Mouse (Mus musculus) ovary, postnatal 10 days (tissue): ENCODE results near the gene Glg1.
"Not testable (repeated sequence)": the region's sequence is repeated elsewhere in the genome, so short reads cannot be mapped to it uniquely, and the experiment has no call there.

Experiments used
- DNase-seq: peaks from one replicate; pipeline ENCODE4 v3.0.0; 2022; ENCODE audit warnings: low spot score

Glg1 gene

GRCm38 (mm10) chr8:111250111-111250510 is 8.9 kb downstream of the Glg1 start:
- DNase-seq: no peak

- no peak for DNase-seq
Measured at GRCm38 (mm10) chr8:111248136-111248535, 10.9 kb downstream of the Glg1 start.

GRCm38 (mm10) chr8:111246864-111247263 is 12.2 kb downstream of the Glg1 start:
- DNase-seq: not testable (repeated sequence)

DNA sequence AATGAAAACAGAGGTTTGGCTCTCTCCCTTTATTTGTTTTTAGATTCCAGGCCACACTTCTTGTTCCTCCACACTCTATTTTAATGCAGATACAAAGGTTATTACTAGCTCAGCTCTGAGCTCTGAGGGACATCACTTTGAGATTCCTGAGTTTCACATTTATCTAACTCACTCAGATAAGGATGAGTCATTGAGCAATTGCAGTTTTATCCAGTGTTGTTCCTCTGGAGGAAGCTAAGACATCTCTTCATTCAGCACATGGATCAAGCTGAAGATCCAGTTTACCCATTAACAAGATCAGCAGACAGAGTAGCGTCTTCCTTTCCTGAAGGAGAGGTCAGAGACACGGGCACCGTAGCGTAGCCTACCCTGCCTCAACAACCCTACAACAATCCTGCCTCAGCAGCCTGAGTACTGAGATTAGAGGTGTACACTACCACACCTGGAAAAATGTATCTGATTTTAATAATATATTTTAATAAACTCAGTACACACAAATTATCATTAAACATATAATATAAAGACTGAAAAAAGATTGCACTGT is 12.7 kb downstream of the Glg1 start:
- DNase-seq: no peak

GRCm38 (mm10) chr8:111237301-111237700 is 21.7 kb downstream of the Glg1 start:
- DNase-seq: no peak

- DNase-seq: no peak
Measured at GRCm38 (mm10) chr8:111233730-111234129, 25.3 kb downstream of the Glg1 start.

- no peak for DNase-seq
Measured at GRCm38 (mm10) chr8:111224153-111224552, 34.9 kb downstream of the Glg1 start.

DNA sequence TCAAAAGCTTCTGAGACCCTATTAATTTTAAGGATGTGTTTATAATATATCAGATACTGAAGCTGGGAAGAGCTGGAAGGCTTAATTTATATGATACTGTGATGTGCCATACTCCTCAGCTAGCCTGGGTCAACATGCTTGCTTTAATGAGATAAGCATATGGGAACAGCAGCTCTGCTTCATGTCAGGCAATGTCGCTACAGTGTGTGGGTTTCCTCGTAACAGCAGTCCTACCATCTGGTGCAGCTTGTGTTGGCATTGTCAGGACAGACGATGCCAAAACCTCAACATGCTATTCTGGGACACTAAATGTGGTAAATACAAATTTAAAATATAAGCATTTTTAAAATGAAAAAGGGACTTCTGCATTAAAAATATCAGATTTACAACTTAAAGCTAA is 40.9 kb downstream of the Glg1 start:
- no peak for DNase-seq

GRCm38 (mm10) chr8:111213406-111213805 is 45.6 kb downstream of the Glg1 start:
- DNase-seq: no peak

DNA sequence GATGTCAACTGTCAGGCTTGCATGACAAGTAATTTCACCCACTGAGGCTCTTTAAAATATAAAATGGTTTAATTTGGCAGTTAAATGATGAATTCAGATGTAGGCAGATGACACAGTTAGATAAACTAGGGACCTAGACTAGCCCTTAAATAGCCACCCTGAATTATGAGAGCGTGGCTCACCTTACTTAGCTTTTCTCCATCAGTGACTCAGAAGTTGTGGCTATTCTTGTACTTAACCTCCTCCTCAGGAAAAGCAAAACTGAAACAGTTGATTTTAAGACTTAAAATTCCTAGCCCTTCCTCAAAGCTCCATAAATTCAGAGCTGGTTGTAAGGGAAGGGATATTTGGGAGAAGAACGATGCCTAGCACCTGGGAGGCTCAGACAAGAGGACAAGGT is 47.8 kb downstream of the Glg1 start:
- no peak for DNase-seq

- DNase-seq: no peak
Measured at GRCm38 (mm10) chr8:111209874-111210273, 49.1 kb downstream of the Glg1 start.

DNA sequence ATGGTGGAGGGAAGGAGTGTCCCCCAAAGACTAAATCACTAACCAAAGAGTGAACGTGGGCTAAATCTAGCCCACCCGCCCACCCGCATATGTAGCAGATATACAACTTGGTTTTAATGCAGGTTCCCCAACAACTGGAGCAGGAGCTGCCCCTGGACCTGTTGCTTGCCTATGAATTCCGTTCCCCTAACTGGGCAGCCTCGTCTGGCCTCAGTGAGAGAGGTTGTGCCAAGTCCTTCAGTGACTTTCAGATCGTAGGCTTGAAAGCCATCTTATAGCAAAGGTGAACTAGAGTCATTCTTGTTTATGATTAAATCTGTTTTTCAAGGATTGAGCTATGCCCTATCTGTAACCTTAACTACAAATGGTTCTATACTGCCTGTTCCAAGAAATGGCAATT is 52.7 kb downstream of the Glg1 start:
- no peak for DNase-seq

DNA sequence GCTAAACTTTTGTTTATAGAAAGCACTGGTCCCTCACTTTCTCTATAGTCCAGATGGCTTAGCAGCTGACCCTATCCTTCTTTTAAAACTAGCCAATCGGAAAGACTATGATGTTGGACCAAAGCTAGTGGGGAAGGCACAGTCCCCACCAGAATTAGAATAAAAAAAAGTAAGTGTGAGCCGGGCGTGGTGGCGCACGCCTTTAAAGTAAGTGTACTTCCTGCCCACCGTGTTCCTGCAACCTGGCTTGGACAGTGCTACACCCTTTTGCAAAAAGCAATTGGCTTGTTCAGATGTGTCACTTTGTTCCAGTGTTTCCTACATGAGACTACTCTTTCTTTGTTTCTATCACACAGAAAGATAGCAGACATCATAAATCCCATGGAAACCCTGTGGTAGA is 54.0 kb downstream of the Glg1 start:
- no peak for DNase-seq

DNA sequence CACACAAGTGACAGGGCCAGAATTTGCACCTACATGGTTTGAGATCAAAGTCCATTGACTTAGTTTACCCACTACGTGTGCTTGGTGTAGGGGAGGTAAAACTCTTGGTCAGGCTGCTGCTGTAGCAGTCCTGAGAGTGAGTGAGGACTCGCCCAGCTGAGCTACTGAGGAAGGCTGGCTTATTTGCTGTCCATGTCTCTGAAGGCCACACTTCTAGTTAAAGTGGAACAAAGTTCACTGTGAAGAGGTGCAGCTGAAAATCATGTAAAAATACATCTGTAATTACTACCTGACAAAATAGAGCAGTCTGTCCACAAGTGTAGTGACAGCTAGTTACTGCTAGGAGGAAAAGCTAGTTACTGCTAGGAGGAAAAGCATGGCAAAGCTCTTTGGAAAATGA is 55.7 kb downstream of the Glg1 start:
- DNase-seq: no peak

DNA sequence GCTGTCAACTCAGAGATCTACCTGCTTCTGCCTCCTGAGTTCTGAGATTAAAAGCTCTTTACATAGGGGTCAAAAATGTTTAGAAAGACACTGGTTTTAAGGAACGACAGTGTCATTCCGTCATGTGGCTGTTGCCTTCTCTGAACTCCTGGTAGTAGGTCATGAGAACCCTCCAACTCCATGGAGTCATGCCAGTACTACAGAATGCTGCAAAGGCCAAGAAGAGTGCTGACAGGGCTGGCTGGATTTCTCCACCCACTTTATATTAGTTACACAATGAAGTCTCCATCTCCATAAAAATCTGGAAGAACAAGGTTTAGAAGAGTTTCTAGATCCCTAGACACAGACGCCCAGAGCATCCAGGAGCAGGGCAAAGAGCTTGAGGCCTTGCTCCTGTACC is 61.0 kb downstream of the Glg1 start:
- no peak for DNase-seq

DNA sequence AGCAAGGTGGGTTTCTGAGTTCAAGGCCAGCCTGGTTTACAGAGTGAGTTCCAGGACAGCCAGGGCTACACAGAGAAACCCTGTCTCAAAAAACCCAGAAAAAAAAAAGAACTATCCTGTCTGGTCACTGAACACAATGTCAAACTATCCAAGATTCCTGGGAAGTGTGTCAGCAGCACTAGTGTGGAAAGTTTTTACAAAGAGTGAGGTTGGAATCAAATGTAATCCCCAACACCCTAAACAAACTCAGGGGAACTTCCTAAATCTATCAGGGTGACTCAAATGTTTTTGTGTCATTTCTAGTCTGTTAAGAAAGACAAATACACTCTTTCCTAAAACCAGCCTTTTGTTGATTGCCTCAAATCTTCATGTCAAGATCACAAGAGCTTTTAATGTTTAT is 62.8 kb downstream of the Glg1 start:
- DNase-seq: no peak

- no peak for DNase-seq
Measured at GRCm38 (mm10) chr8:111188594-111189211, 70.3 kb downstream of the Glg1 start.

- DNase-seq: no peak
Measured at GRCm38 (mm10) chr8:111187470-111187869, 71.5 kb downstream of the Glg1 start.

DNA sequence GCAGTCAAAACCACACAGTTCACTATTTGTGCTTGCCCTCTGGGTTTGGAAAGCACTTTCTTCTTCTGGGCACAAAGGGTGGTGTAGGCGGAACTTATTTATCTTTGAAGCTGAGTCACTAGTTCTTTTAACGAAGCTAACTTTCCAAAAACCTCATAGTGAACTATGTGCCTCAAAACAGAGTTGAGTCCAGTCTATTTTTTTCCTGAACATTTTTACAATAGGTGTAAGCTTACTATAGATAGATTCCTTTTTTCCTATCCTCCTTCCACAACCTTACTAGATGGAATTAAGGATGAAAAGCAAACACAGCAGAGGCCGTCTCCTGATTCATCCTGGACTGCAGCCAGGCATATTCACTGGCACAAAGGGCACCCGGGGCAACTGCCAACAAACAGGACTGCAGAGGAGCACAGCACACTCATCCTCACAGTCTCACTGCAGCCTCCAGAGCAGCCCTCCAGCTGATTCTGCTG is 73.5 kb downstream of the Glg1 start:
- no peak for DNase-seq

DNA sequence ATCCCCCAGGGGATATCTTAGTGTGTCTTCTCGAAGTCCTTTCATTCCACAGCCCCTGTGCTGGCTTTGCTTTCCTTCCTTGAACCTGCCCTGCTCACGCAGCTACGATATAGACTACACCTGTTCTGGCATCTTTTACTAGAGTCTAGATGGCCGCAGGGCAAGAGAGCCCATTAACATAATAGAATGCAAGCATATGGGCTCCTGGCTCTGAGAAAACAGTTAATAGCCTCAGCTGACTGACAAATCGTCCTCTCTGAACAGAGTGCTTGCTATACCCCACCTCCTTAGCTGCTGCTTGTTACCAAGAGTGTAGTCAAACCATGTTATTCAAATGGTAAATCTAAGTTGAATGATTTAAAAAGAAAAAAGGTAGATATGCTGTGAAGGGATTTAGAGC is 87.4 kb downstream of the Glg1 start:
- DNase-seq: no peak

GRCm38 (mm10) chr8:111157617-111158016 is 101.4 kb downstream of the Glg1 start:
- DNase-seq: peak; percentile 13

- DNase-seq: no peak
Measured at GRCm38 (mm10) chr8:111155721-111156436, 103.1 kb downstream of the Glg1 start.

- peak; percentile 75 for DNase-seq
Measured at GRCm38 (mm10) chr8:111145460-111146012, 113.5 kb downstream of the Glg1 start.
